Mouse (Mus musculus) lung, postnatal 0 days (tissue): ENCODE measurements around the gene Brd4. TPM values are rescaled to one million over a fixed set of nuclear protein-coding genes. Genes with fewer than 3 reads are reported as not detected.

Source experiments
- ATAC-seq: fragments of 200-750 bp; cut with Nextera tagmentation; 2 replicates; pipeline ENCODE4 v1.8.0; 2017; ENCODE audit warnings: moderate library complexity
- DNase-seq: peaks from one replicate; pipeline ENCODE4 v3.0.0-alpha.2; 2016; ENCODE audit warnings: low spot score
- H3K27ac ChIP-seq: fragments of 300-500 bp; sonication (generic); 2 replicates; pipeline ENCODE4 v1.5.1; 2014; ENCODE audit warnings: antibody characterized with exemption, mild to moderate bottlenecking, low read length, mixed read lengths
- H3K27me3 ChIP-seq: fragments of 300-500 bp; sonication (generic); replicated peaks from 2 replicates; pipeline ENCODE4 v1.6.1; 2014; ENCODE audit warnings: low read length, mixed read lengths; ENCODE audit not compliant: insufficient read depth
- H3K36me3 ChIP-seq: fragments of 300-500 bp; sonication (generic); 2 replicates; pipeline ENCODE4 v1.6.1; 2014; ENCODE audit warnings: low read length, mixed read lengths; ENCODE audit not compliant: insufficient read depth
- H3K4me1 ChIP-seq: fragments of 300-500 bp; sonication (generic); 2 replicates; pipeline ENCODE4 v1.6.1; 2014; ENCODE audit warnings: antibody characterized with exemption, low read depth, low read length, mixed read lengths; ENCODE audit not compliant: insufficient read depth
- H3K4me2 ChIP-seq: fragments of 300-500 bp; sonication (generic); replicated peaks from 2 replicates; pipeline ENCODE4 v1.6.1; 2014; ENCODE audit warnings: low read depth, mild to moderate bottlenecking, low read length, moderate library complexity, mixed read lengths
- H3K4me3 ChIP-seq: fragments of 300-500 bp; sonication (generic); 2 replicates; pipeline ENCODE4 v1.5.1; 2014; ENCODE audit warnings: low read depth, low read length
- H3K9ac ChIP-seq: fragments of 300-500 bp; sonication (generic); replicated peaks from 2 replicates; pipeline ENCODE4 v1.6.1; 2014; ENCODE audit warnings: low read depth, mild to moderate bottlenecking
- H3K9me3 ChIP-seq: fragments of 300-500 bp; sonication (generic); 2 replicates; pipeline ENCODE4 v1.6.1; 2016; ENCODE audit warnings: low read length, mixed read lengths
- CTCF ChIP-seq: IDR thresholded peaks from 2 replicates; pipeline ENCODE4 v1.5.1; 2016; ENCODE audit warnings: antibody characterized with exemption, mild to moderate bottlenecking
- EP300 ChIP-seq: IDR thresholded peaks from 2 replicates; pipeline ENCODE4 v1.6.1; 2016; ENCODE audit warnings: antibody characterized with exemption, mild to moderate bottlenecking, control low read depth
- WGBS: fragments of 180-500 bp; shearing (Covaris S2); extraction: QIAGEN DNeasy Blood & Tissue Kit; methylation state at CpG from one replicate; pipeline ENCODE4 v1.1.7; 2014; 5-methylcytosine and 5-hydroxymethylcytosine counted together
- polyA plus RNA-seq: library from polyadenylated mRNA; unstranded; fragments of >200 nt; fragmentation: Nextera tagmentation; extraction: Ambion mirVana; gene quantifications from 2 replicates; pipeline ENCODE4 v1.2.1, GENCODE M21; 2015

Gene Brd4
- polyA plus RNA-seq, 1 experiment from 2014 or later: 33.3 TPM

DNA sequence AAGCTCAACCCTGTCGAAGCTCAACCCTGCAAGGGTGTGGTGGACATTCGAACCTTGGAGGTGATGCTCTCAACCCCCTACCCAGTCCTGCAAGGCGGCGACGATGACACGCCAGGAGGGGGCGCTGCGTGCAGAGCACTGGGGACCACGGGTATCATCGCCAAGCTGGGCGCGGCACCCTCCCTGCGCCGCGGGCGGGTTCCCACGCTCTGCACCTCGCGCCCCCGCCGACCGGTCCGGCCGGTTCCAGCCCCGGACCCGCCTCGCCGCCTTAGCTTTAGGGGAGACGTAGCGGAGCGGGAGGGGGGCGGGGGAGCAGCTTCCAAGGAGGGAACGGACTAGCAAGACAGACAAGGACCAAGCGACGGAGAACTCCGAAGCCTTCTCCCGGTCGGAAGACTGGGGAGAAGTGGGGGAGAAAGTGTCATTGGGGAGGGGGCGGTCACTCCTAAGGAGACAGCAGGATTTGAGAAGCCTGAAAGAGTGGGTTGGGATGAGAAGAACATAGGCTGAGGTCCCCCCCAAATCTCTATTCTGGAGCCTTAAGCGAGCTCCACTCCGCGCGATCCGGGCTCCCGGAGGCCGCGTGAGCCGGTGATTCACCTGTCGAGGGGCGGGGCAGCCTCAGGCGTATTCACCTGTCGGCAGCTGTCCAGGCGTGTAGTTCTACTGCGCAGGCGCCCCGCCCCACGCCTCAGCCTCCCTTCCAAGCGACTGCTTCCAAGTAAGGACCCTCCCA, 122.2 kb downstream of the Brd4 start:
- WGBS: 3% methylated on average over 40 of the region's 58 CpGs
- DNase-seq (peak; percentile 93), ATAC-seq (peak; percentile 88)
- Histone ChIP-seq H3K9me3 (no peaks in the 10 kb centered on the region), H3K27me3 (peaks cover 4% of the 10 kb centered on the region; the same call in 1 of the 2 replicates), H3K36me3 (no peaks in the 10 kb centered on the region), H3K4me2 (peak overlapping the region; percentile 78), H3K9ac (0 out of 2 replicates have a peak overlapping the region, but pooled peaks have one; percentile 12), H3K4me1 (no peaks in the 10 kb centered on the region; the same call in 1 of the 2 replicates), H3K27ac (peak overlapping the region; percentile 72), H3K4me3 (peak overlapping the region; percentile 44)
- TF ChIP-seq EP300 (no peak), CTCF (peak; percentile 83)

- no peak for TF ChIP-seq CTCF
- no peak for TF ChIP-seq EP300
- ATAC-seq (no peak), DNase-seq (peak; percentile 16)
- 60% methylated on average over 4 of the region's 4 CpGs for WGBS
- H3K27ac ChIP-seq: no peak overlapping the region
- H3K36me3 ChIP-seq: no peaks in the 10 kb centered on the region
- H3K4me1 ChIP-seq: no peaks in the 10 kb centered on the region; the same call in 1 of the 2 replicates
- H3K9me3 ChIP-seq: no peaks in the 10 kb centered on the region
- no peak overlapping the region for H3K4me3 ChIP-seq
- no peak overlapping the region for H3K9ac ChIP-seq
- H3K27me3 ChIP-seq: peaks cover 4% of the 10 kb centered on the region; the same call in 1 of the 2 replicates
- H3K4me2 ChIP-seq: no peak overlapping the region
Measured at GRCm38 (mm10) chr17:32160882-32161281, 123.6 kb downstream of the Brd4 start.

GRCm38 (mm10) chr17:32158841-32159240, 125.7 kb downstream of the Brd4 start:
- Histone ChIP-seq H3K36me3 (no peaks in the 10 kb centered on the region), H3K9ac (no peak overlapping the region), H3K27me3 (0 out of 2 replicates have a peak, but pooled peaks cover 4% of the 10 kb centered on the region), H3K4me1 (no peaks in the 10 kb centered on the region), H3K4me2 (no peak overlapping the region), H3K9me3 (no peaks in the 10 kb centered on the region), H3K27ac (no peak overlapping the region), H3K4me3 (no peak overlapping the region)
- 75% methylated on average over 13 of the region's 13 CpGs for WGBS
- no peak for DNase-seq
- TF ChIP-seq EP300: no peak
- no peak for TF ChIP-seq CTCF
- ATAC-seq: no peak

DNA sequence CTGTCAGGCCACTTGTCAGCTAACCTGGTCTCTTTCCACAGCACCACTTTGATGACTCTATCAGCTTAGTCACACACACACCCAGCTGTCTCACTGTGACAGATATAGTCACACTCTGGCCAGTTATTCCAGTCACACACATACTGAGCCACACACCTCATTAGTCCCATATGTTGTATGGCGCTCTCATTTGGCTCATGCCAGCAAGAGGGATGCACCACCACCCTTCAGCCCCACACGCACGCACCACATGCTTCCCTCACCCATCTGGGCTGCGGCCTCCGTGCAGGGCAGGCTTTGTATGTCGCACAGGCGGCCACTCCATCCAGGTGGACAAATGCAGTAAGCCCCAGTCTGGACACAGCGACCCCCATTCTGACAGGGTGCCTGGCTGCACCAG, 137.8 kb downstream of the Brd4 start:
- H3K4me2 ChIP-seq: no peak overlapping the region
- no peaks in the 10 kb centered on the region for H3K4me1 ChIP-seq
- no peak overlapping the region for H3K27ac ChIP-seq
- H3K27me3 ChIP-seq: no peaks in the 10 kb centered on the region
- no peak overlapping the region for H3K9ac ChIP-seq
- H3K36me3 ChIP-seq: no peaks in the 10 kb centered on the region
- ATAC-seq (no peak), DNase-seq (no peak)
- H3K4me3 ChIP-seq: no peak overlapping the region
- no peaks in the 10 kb centered on the region for H3K9me3 ChIP-seq
- TF ChIP-seq CTCF: no peak
- TF ChIP-seq EP300: no peak
- WGBS: 88% methylated on average over 8 of the region's 8 CpGs

Other genes with a start within 250 kb of the Brd4 start
- 24.6 and 26.3 TPM in 2 replicates for gene Rrp1b, start 248.6 kb downstream of the Brd4 start, polyA plus RNA-seq
- gene Hsf2bp, start 248.4 kb downstream of the Brd4 start, polyA plus RNA-seq: 0.30 and 0.58 TPM in 2 replicates
- gene Notch3, start 117.9 kb downstream of the Brd4 start, polyA plus RNA-seq: 8.3 and 9.7 TPM in 2 replicates
- 0.23 and 0.36 TPM in 2 replicates for gene Ephx3, start 95.2 kb downstream of the Brd4 start, polyA plus RNA-seq
- 30.2 and 34.0 TPM in 2 replicates for gene Akap8, start 36.5 kb upstream of the Brd4 start, polyA plus RNA-seq
- 59.9 and 66.3 TPM in 2 replicates for gene Akap8l, start 65.9 kb upstream of the Brd4 start, polyA plus RNA-seq
- gene Wiz, start 104.7 kb upstream of the Brd4 start, polyA plus RNA-seq: 12.1 and 12.8 TPM in 2 replicates
- gene Rasal3, start 118.9 kb upstream of the Brd4 start, polyA plus RNA-seq: 0.79 and 1.2 TPM in 2 replicates
- gene Pglyrp2, start 139.4 kb upstream of the Brd4 start, polyA plus RNA-seq: 0.05 TPM in 1 of 2 replicates, not detected in the other
- gene Cyp4f39, start 168.0 kb upstream of the Brd4 start, polyA plus RNA-seq: 3.2 and 4.9 TPM in 2 replicates
- 5.0 and 5.2 TPM in 2 replicates for gene Cyp4f17, start 221.3 kb upstream of the Brd4 start, polyA plus RNA-seq